Mouse (Mus musculus) bone marrow, adult 2 months (tissue): ENCODE data around the gene Gm10073.

ENCODE experiments used
- CTCF ChIP-seq: fragments of 200-500 bp; IDR thresholded peaks from 2 replicates; pipeline ENCODE4 v1.5.1; 2011; ENCODE audit warnings: low read length, control low read depth; ENCODE audit not compliant: control insufficient read depth, insufficient read depth
- POLR2A ChIP-seq: fragments of 200-500 bp; IDR thresholded peaks from 2 replicates; pipeline ENCODE4 v1.6.1; 2011; ENCODE audit warnings: low read depth, mild to moderate bottlenecking, control low read depth, low read length, borderline replicate concordance; ENCODE audit not compliant: control insufficient read depth

- TF ChIP-seq CTCF (no peak), POLR2A (no peak)
These were observed 47.2 kb upstream of the Gm10073 start for GRCm38 (mm10) chr8:106620488-106620887.
